Mouse (Mus musculus) cerebellum, adult 8-10 months (tissue): ENCODE measurements around the gene Sema4d.
"Not testable (repeated sequence)": the region's sequence is repeated elsewhere in the genome, so short reads cannot be mapped to it uniquely, and the experiment has no call there.

Experiments used
- DNase-seq: peaks from one replicate; pipeline ENCODE4 v3.0.0; 2022

Sema4d gene

GRCm38 (mm10) chr13:51720556-51720955 lies 73.0 kb downstream of the Sema4d start:
- DNase-seq = no peak

GRCm38 (mm10) chr13:51719256-51719655 lies 74.3 kb downstream of the Sema4d start:
- DNase-seq = no peak

DNA sequence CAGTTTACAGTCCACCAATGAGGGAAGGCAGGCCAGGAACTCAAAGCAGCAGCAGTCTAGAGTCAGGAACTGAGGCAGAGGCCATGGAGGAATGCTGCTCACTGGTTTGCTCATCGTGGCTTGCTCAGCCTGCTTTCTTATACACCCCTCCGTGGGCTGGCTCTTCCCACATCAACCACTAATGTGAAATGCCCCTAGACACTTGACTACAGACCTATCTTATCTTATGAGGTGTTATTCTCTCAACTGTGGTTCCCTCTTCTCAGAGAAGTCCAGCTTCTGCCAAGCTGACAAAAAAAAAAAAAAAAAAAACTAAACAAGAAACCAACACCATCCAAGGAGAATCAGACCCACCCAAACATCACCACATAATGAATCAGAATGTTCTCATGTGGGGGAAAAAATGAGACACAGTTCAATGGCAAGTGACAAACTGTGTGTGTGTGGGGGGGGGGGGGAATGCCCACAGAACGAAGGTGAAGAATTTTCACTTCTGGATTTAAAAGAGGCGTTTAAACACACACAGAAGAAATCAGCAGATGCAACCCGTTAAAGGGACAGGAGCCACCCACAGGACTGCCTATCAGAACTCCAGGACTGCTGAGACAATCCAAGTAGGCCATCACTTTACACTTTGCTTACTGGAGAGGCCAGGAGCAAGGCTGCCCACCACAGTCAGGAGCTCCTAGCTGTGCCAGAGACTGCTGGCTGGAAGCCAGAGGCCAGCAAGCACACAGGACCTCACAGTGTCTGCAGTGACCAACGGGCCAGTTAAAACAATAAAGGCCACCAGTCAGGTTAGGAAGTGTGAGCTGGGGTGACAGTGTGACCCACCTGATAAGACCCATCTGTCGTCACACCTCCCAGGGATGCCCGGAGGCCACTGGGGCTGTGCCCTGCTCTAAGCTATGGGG lies 76.9 kb downstream of the Sema4d start:
- peak; percentile 55 for DNase-seq

DNA sequence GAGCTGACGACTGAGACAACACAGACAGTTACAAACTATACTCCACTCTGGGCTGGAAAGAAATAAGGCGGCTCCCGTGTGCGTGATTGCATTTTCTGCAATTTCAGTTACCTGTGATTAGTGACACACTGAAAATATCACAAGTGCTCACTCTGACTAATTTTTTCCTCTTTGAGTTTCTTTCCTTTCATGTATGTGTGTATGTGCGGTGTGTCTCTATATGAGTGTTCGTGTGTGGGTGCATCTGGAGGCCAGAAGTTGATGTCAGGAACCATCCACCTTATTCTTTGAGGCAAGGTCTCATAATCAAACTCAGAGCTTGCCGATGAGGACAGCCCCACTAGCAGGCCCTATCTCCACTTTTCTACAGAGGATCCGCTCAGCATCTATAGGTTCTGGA lies 81.5 kb downstream of the Sema4d start:
- no peak for DNase-seq

GRCm38 (mm10) chr13:51710738-51711137 lies 82.8 kb downstream of the Sema4d start:
- no peak for DNase-seq

GRCm38 (mm10) chr13:51705882-51706854 lies 87.4 kb downstream of the Sema4d start:
- no peak for DNase-seq

DNA sequence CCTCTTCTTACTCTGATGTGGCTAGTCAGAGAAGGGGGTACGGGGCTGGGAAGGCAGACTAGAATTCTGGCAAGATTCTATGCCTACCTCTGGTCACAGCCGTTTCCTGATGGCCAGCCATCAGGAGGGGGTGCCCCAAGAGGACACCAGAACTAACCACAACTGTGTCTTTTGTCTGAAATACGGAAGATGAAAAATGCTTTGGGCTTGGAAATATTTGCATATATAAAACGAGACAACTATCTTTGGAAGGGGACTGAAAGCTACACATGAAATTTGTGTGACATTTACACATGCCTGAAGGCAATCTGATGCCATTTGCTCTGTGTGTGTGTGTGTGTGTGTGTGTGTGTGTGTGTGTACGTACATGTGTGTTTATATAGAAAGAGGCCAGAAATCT lies 89.7 kb downstream of the Sema4d start:
- no peak for DNase-seq

DNA sequence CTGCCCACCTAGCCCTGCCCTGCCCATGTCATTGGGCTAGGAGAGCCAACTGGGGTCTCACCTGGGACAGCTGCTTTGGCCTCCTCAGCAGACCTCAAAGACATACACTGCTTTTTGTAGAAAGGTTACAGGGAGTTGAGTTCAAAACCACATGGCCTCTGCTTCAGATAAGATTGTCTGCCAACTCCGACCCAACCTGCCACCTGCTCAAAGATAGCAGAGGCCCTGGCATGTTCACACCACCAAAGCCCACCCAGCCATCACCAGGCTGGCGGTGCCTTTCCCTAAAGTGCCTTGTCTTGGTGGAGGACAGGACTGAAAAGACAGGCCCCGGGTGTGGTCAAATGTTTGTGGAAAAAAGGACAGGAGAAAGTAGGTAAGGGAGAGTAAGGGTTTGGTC lies 95.2 kb downstream of the Sema4d start:
- no peak for DNase-seq

- DNase-seq = no peak
Measured at GRCm38 (mm10) chr13:51697897-51698296, 95.7 kb downstream of the Sema4d start.

DNA sequence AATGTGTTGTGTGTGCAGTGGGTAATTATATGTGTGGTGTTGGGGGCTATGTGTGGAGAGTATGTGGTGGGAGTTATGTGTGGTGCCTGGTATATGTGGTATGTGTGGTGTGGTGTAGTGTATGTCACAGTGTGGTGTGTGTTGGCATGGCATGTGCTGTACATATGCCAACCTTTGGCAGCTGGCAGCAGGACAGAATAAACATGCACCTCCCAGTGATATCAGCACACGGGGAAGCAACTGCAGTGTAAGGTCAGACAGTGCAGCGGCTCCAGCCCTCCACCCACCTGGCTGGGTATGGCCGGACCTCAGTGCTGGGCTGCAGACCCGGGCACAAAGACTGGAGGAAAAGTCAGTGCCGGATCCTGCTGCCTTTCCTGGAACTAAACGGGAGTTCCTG lies 96.1 kb downstream of the Sema4d start:
- no peak for DNase-seq

DNA sequence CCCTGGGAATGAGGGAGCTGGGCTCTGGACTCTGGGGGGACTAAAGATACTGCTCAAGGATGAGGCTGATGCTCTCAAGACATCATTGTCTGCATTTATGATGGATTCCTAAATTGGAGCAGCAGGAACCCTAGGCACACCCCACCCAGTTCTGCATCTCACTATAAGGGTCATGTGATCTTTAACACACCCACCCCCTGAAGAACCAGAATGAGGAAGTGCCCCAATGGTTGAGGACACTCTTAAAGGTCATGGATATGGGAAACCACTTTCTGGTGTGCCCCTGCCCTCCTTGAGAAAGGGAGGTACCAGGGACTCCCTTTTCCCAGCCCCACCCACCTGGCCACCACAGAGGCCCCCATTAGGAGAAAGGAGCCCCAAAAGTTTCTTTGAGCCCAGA lies 97.1 kb downstream of the Sema4d start:
- DNase-seq = no peak

DNA sequence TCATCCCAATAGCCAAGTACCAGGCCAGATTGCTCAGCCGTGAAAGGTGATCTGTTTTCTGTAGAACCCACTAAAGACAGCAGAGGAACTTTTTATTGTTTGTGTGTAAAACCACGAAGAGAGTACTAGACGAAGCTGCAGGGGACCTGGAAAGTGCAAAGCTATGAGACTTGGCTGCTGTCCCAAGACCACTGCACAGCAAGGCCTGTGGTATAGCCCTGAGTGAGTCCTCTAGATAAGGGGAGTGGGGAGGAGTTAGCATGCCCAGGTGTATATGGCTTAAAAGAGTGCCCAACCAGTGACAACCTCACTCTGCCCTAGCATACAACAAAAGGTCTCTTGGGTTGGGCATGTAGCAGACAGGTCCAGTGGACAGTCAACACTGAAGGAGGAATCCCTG lies 104.9 kb downstream of the Sema4d start:
- no peak for DNase-seq

- no peak for DNase-seq
Measured at GRCm38 (mm10) chr13:51686966-51687365, 106.6 kb downstream of the Sema4d start.

- DNase-seq = no peak
Measured at GRCm38 (mm10) chr13:51685290-51685966, 108.1 kb downstream of the Sema4d start.

DNA sequence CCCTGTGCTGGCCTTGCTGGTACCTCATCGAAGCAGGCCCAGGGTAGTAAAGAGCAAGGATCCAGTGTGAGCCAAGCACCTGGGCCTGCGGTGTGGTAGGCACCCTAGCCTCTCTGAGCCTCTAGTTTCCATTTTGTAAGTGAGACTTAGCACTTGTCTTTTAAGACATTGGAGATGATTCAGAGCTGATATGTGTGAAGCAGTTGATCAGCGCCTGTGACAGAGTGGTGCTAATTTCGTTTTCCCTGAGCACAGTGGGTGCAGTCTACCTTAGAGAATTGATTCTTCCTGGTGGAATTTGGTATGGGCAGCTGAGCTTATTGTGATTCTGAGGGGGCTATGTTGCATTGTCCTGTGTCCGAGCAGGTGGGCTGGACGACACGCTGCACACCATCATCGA lies 111.9 kb downstream of the Sema4d start:
- DNase-seq = no peak

DNA sequence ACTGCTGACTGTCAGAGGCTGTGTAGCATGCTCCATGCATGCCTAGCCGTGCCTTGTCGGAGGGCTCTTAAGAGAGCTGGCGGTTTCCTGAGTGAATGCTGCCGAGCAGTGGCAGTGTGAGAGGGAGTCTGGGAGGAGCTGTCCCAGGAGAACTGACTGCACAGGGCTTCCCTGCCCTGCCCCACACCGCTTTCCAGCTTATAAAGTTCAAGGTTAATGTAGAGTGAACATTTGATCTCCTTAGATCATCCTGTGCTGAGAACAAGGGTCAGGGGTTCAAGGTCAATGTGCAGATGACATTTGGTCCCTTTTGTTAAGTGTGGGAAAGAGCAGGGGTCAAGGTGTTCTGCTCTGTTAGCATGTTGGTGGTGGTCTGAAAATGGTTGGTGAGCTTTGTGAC lies 112.5 kb downstream of the Sema4d start:
- DNase-seq = no peak

GRCm38 (mm10) chr13:51679332-51679731 lies 114.2 kb downstream of the Sema4d start:
- no peak for DNase-seq

GRCm38 (mm10) chr13:51678687-51679086 lies 114.9 kb downstream of the Sema4d start:
- DNase-seq = no peak

DNA sequence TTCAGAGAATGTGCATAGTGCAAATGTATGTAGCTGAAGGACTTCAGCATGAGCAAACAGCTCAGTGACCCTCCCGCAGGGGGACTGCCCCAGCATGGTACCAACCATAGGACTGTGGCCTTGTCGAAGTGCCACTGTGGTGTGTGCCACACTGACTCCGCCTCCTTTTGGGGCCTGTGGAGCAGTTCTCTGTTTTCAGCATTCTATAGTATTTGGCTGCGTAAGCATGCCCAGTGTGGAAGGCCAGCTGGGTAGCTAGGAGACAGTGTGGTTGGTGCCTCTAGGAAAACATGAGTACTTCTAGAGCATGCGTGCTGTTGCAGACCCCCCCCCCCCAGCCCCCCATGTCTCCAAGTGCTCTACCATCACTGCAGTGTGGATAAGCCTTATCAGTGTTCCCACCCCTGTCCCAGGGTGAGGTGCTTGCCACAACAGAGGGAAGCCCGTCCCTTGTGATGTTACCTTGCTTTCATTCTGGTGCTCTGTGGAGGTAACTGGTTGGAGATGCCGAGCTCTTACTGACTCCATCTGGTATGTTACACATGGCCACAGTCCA lies 115.8 kb downstream of the Sema4d start:
- no peak for DNase-seq

GRCm38 (mm10) chr13:51677041-51677440 lies 116.5 kb downstream of the Sema4d start:
- no peak for DNase-seq

DNA sequence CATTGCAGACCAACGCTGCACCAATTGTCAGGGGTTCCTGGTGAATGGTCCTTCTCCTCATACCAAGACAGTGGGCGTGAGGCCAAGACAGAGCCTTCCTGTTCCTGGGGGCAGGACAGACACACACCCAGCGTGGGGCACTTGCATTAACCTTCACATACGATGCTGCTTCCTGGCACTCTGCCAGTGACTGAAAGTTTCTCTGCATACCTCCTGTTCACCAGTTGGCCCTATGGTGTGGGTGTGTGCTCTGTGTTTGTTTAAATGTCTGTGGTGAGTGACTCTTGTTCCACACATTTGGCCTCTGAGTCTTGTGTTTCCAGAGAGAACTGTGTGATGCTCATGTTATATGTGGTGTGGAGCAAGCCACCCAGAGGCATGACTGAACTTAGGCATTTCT lies 116.9 kb downstream of the Sema4d start:
- no peak for DNase-seq

DNA sequence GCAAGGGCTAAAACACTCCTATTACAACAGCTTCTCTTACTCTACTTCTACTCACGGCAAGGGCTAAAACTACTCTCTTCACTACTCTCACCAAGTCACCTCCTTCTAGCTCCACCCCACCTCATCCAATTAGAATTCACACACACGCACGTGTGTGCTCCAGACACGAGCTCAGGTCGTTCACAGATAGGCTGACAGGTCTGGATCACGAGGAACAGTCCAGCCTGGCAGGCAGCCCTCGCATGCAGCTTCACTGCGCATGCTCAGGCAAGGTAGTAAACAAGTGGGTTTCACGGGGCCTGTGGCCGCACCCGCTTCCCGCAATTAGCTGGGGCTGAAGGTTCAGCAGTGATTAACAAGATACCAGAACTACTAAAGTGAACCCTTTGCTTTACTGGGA lies 125.4 kb downstream of the Sema4d start:
- DNase-seq = not testable (repeated sequence)

GRCm38 (mm10) chr13:51663561-51663960 lies 130.0 kb downstream of the Sema4d start:
- DNase-seq = no peak
